Comparison of ENCODE assay signal across 20 mouse cellular contexts in the genomic region with DNA sequence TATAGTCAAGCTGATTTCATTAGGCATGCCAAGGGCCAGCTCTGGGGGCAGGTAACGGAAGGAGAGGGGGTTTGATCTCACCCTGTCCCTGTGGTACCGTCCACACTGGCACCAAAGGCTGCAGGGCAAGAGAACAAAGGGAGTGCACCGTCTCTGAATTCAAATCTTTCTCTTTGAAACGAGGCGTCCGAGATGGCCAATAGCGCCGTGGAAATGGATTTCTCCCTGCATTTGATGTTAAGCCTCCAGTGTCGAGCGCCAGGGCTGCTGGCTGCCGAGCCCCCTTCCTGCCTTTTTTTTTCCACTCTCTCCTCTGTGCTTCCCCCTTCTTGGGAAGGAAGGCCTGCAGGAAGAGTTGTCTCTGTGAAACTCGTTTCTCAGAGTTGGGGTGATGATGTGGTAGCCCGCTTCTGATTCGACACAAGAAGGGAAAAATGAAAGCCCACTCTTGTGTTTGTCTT.
DNase-seq lines count a peak whose midpoint lies in the region; ATAC-seq and TF ChIP-seq lines count a peak whose summit lies in the region.
"Had no signal": no experiment of that assay in that cellular context is flagged by ENCODE, and none has a peak within 500 bp of the region (broad histone marks: within the 10 kb centered on the region; RNA-seq: fewer than 3 reads in every experiment).

No protein-coding gene starts in this region.

- no peak for DNase-seq in forebrain, embryonic 10.5 days (ENCODE audit: extremely low spot score, low spot score)
- DNase-seq in forebrain, postnatal 0 days = no peak
- DNase-seq in retina, postnatal 1 day = peak; percentile 50
- DNase-seq in retina, embryonic 14.5 days (ENCODE audit: low spot score) = no peak
- DNase-seq in midbrain, embryonic 10.5 days (ENCODE audit: low spot score) = peak; percentile 44
- no peak for DNase-seq in midbrain, postnatal 0 days (ENCODE audit: low spot score)
- DNase-seq in right cerebral cortex, adult 18-20 months = no peak
- no peak for DNase-seq in lung, postnatal 25 days (ENCODE audit: low spot score)
- DNase-seq: adrenal gland, postnatal 14 days; cerebellum, adult 11 months; cerebellum, postnatal 14 days; layer of hippocampus, postnatal 36 days; lung, adult 18-20 months; lung, postnatal 14 days; thymus, postnatal 25 days had no signal

- H3K27ac ChIP-seq in forebrain, embryonic 10.5 days = peak overlapping the region; percentile 58
- H3K27ac ChIP-seq in forebrain, postnatal 0 days (ENCODE audit: low read depth, low read length) = no peak overlapping the region
- peak overlapping the region; percentile 77 for H3K27ac ChIP-seq in midbrain, embryonic 10.5 days (replicated peaks)
- no peak overlapping the region for H3K27ac ChIP-seq in midbrain, postnatal 0 days (ENCODE audit: low read depth, low read length)
- H3K27ac ChIP-seq: forebrain, embryonic 12.5 days; hindbrain, embryonic 15.5 days had no signal

- no peak overlapping the region for H3K9ac ChIP-seq in forebrain, postnatal 0 days
- H3K9ac ChIP-seq in midbrain, postnatal 0 days (replicated peaks; ENCODE audit: low read length, poor library complexity, severe bottlenecking) = no peak overlapping the region
- H3K9ac ChIP-seq: forebrain, embryonic 12.5 days; hindbrain, embryonic 15.5 days had no signal

- TF ChIP-seq CTCF in forebrain, postnatal 0 days (IDR thresholded peaks at IDR 0.05; ENCODE audit: low read depth) = no peak
- no peak for TF ChIP-seq CTCF in midbrain, postnatal 0 days (IDR thresholded peaks at IDR 0.05)

- H3K4me1 ChIP-seq in forebrain, embryonic 10.5 days = peaks cover 25% of the 10 kb centered on the region
- H3K4me1 ChIP-seq in forebrain, postnatal 0 days (ENCODE audit: insufficient read depth) = no peaks in the 10 kb centered on the region
- peaks cover 29% of the 10 kb centered on the region for H3K4me1 ChIP-seq in midbrain, embryonic 10.5 days
- peaks cover 10% of the 10 kb centered on the region; the same call in 1 of the 2 replicates for H3K4me1 ChIP-seq in midbrain, postnatal 0 days (ENCODE audit: insufficient read depth, low read length)

- H3K27me3 ChIP-seq in forebrain, embryonic 10.5 days (ENCODE audit: poor library complexity, severe bottlenecking) = peaks cover 10% of the 10 kb centered on the region; the same call in 1 of the 2 replicates
- H3K27me3 ChIP-seq in forebrain, postnatal 0 days (ENCODE audit: insufficient read depth, low read length) = no peaks in the 10 kb centered on the region
- peaks cover 9% of the 10 kb centered on the region; the same call in 1 of the 2 replicates for H3K27me3 ChIP-seq in midbrain, embryonic 10.5 days (ENCODE audit: low read depth, poor library complexity, severe bottlenecking)
- no peaks in the 10 kb centered on the region for H3K27me3 ChIP-seq in midbrain, postnatal 0 days (ENCODE audit: insufficient read depth, low read length)
- H3K27me3 ChIP-seq: hindbrain, embryonic 15.5 days had no signal

- no peak overlapping the region for H3K4me3 ChIP-seq in forebrain, embryonic 10.5 days
- H3K4me3 ChIP-seq in forebrain, postnatal 0 days (ENCODE audit: low read depth, low read length) = no peak overlapping the region
- no peak overlapping the region for H3K4me3 ChIP-seq in midbrain, embryonic 10.5 days
- no peak overlapping the region for H3K4me3 ChIP-seq in midbrain, postnatal 0 days (ENCODE audit: low read depth, low read length)
- H3K4me3 ChIP-seq: forebrain, embryonic 12.5 days; hindbrain, embryonic 15.5 days had no signal

- H3K9me3 ChIP-seq in forebrain, embryonic 10.5 days = 0 out of 2 replicates have a peak, but pooled peaks cover 6% of the 10 kb centered on the region
- H3K9me3 ChIP-seq in forebrain, postnatal 0 days (ENCODE audit: low read length) = no peaks in the 10 kb centered on the region
- no peaks in the 10 kb centered on the region for H3K9me3 ChIP-seq in midbrain, embryonic 10.5 days (replicated peaks)
- H3K9me3 ChIP-seq in midbrain, postnatal 0 days (ENCODE audit: low read length) = no peaks in the 10 kb centered on the region
- H3K9me3 ChIP-seq: forebrain, embryonic 12.5 days; hindbrain, embryonic 15.5 days had no signal

- no peaks in the 10 kb centered on the region for H3K36me3 ChIP-seq in forebrain, embryonic 10.5 days (replicated peaks)
- no peaks in the 10 kb centered on the region for H3K36me3 ChIP-seq in forebrain, postnatal 0 days (ENCODE audit: insufficient read depth)
- no peaks in the 10 kb centered on the region for H3K36me3 ChIP-seq in midbrain, embryonic 10.5 days
- H3K36me3 ChIP-seq in midbrain, postnatal 0 days (ENCODE audit: insufficient read depth, low read length) = no peaks in the 10 kb centered on the region
- H3K36me3 ChIP-seq: forebrain, embryonic 12.5 days; G1E; hindbrain, embryonic 15.5 days had no signal

- 60% methylated on average over 14 of the region's 14 CpGs for WGBS in forebrain, embryonic 10.5 days
- 29% methylated on average over 14 of the region's 14 CpGs for WGBS in forebrain, postnatal 0 days
- WGBS in midbrain, embryonic 10.5 days = 46% methylated on average over 14 of the region's 14 CpGs
- WGBS in midbrain, postnatal 0 days = 18% methylated on average over 14 of the region's 14 CpGs

- H3K4me2 ChIP-seq in forebrain, postnatal 0 days (ENCODE audit: low read depth) = no peak overlapping the region
- 0 out of 2 replicates have a peak overlapping the region, but pooled peaks have one; percentile 12 for H3K4me2 ChIP-seq in midbrain, postnatal 0 days (ENCODE audit: low read depth, low read length, poor library complexity, severe bottlenecking)
- H3K4me2 ChIP-seq: forebrain, embryonic 12.5 days; hindbrain, embryonic 15.5 days had no signal

- ATAC-seq in forebrain, postnatal 0 days = no peak
- no peak for ATAC-seq in midbrain, postnatal 0 days (ENCODE audit: low FRiP score)
- ATAC-seq: activated CD4-positive, CD25-positive, alpha-beta regulatory T cell, adult 4 months; intestine, postnatal 0 days had no signal

Comparison
In these comparisons a context has a peak if more than half of its experiments do, and no peak if none do; other contexts are left out.
1. DNase-seq: peak in retina, postnatal 1 day (single experiment) and midbrain, embryonic 10.5 days (single experiment); none in forebrain, embryonic 10.5 days (single experiment), forebrain, postnatal 0 days (single experiment), retina, embryonic 14.5 days (single experiment), midbrain, postnatal 0 days (single experiment), right cerebral cortex, adult 18-20 months (single experiment) and lung, postnatal 25 days (single experiment).
2. H3K27ac ChIP-seq: peak in forebrain, embryonic 10.5 days (single experiment) and midbrain, embryonic 10.5 days (single experiment); none in forebrain, postnatal 0 days (single experiment) and midbrain, postnatal 0 days (single experiment).